Mouse (Mus musculus) left cerebral cortex, postnatal 14 days (tissue): ENCODE results near the gene Taar8c. TPM values are rescaled to one million over a fixed set of nuclear protein-coding genes. Genes with fewer than 3 reads are reported as not detected.
"Not testable (repeated sequence)": the region's sequence is repeated elsewhere in the genome, so short reads cannot be mapped to it uniquely, and the experiment has no call there.

Experiments used
- DNase-seq, 2 experiments: peaks; one replicate each; pipeline ENCODE4 v3.0.0; 2021 to 2022; ENCODE audit warnings: low spot score in 2 of 2, mixed read lengths in 1 of 2
- intact Hi-C: fragments of 180-260 bp; cut with DNase I; formaldehyde crosslinking; loops from one replicate; pipeline ENCODE4 v1.15.1; 2025
- long read RNA-seq, 2 experiments: library from polyadenylated mRNA; stranded (forward); transcript quantifications; one replicate each; pipeline ENCODE4 v2.0.0; 2021
- total RNA-seq, 2 experiments: library from RNA; stranded (reverse); gene quantifications; 2 replicates each; pipeline ENCODE4 v1.2.3; 2021

Gene Taar8c
- not detected for total RNA-seq
- long read RNA-seq, experiment 1, result 0 reads
- long read RNA-seq, experiment 2, result 0 reads

- DNase-seq, intact Hi-C loops: not testable (repeated sequence)
These were observed at the start of gene Taar8c for GRCm38 (mm10) chr10:24101812-24102211. TSS of gene Taar8c (minus strand) at chr10:24101912.

- intact Hi-C loops, result no loop called here
These were observed 48.4 kb upstream of the Taar8c start for GRCm38 (mm10) chr10:24150086-24150485.

GRCm38 (mm10) chr10:24149135-24149781 is 47.5 kb upstream of the Taar8c start, which contains the start of gene Stx7:
TSS of gene Stx7 (plus strand) at chr10:24149302.
- intact Hi-C loops, result no loop called here
- peak; percentile 92 to 93 for DNase-seq

More at GRCm38 (mm10) chr10:24150086-24150485, 48.4 kb upstream of the Taar8c start:
- DNase-seq, result no peak

DNA sequence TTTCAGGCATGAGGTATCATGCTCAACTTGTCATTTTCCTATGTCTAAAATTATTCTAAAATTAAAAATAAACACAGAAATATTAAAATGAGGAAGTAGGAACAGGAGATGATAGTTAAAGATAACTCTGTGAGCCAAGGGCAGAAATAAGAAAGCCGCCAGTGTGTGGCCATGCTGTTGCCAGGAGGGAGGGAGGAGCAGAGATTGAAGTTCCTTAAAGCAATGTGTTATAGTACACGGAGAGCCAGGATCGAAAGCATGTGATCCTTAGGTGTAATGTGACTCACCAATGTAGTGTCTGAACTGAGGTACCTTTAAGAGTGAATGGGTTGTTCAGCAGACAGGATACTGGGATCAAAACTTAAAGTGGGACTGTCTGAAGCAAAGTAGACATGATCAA is 41.0 kb upstream of the Taar8c start:
- intact Hi-C loops, result no loop called here
- no peak for DNase-seq

DNA sequence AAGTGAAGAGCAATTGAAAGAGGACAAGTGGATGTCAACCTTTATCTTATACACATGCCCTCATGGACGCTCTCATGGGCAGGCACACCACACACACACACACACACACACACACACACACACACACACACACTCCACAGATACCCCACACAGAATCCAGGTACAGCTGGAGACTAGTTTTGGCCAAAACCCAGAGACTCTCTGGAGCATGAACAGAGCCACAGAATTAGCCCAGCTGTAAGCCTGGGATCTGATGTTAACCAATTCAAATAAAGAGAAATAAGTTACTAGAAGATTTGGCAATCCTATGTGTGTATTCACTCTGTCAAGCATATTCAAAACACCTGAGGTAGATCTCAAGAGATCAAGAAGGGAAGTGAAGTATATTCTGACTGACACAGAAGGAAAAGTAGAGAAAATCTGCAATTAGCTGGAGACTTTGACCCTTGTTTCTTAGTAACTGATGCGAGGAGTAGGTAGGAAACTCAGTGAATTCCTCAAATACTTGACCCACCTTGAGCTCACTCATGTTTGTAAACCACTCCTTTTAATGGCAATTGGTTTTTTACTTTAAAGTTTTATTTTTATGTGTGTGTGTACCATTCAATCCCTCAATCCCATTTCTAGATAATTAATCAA is 37.0 kb upstream of the Taar8c start:
- intact Hi-C loops, result no loop called here
- no peak for DNase-seq

DNA sequence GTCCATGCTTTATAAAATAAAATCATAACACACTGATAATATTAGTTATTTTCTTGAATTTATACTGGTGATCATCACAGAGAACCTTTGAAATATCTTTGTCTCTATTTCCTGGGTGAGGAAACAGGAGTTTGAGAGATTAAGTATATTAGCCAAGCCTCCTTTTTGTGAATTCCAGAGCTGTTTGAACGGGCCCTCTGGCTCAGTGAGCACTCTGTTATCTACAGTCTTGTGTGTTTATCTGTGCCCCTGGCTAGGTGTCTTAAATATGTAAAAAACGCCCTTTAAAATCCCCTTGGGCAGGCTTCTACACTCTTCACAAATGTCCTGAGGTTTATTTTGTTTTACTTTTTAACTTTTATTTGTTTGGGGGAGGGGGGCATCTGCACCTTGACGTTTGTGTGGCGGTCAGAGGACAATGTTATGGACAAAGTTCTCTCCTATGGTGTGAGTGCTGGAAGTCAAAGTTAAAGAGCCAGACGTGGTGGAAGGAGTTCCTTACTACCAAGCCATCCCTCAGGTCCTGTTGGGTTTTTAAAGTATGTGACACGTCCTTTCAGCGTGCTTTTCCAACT is 32.4 kb upstream of the Taar8c start:
- intact Hi-C loops, result loop anchor here (5.0 kb wide), 1 partner anchor 157 kb away; no protein-coding TSS in a partner anchor
- DNase-seq, result no peak

DNA sequence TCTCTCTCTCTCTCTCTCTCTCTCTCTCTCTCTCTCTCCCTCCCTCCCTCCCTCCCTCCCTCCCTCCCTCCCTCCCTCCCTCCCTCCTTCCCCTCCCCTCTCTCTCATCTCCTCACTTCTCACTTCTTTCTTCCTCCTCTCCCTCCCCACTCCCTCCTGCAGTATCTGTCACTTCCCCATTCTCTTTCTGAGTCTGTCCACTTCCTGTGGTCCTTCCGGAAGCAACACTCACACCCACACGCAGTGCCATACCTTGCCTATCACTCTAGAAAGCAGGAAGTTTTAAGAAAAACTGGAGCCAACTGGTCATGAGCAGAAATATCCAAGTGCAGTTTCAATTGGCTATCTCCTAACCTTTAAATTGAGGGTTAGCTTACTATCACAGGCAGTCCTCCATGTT is 31.4 kb upstream of the Taar8c start:
- intact Hi-C loops, result loop anchor here (2.0 to 5.0 kb wide), 2 partner anchors 156 to 318 kb away; no protein-coding TSS in a partner anchor
- no peak for DNase-seq

DNA sequence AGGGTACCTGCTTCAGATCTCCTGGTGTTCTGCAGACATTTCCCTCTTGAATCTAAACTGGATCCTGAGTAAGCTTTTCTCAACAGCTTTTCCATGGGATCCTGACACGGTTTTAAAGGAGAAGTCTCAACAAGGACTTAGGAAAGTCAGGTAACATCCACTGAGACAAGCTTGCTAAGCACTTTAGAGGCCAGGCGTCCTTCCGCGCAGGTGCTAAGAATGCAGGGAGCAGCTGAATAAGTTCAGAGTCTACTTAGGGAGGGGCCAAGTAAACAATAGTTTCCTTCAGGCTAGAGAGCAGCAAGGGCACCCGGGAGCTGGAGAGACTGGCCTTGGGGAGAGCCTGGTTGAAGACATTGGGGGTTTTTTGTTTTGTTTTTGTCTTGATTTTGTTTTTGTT is 30.6 kb upstream of the Taar8c start:
- no peak for DNase-seq
- intact Hi-C loops, result loop anchor here (2.0 to 5.0 kb wide), 2 partner anchors 155 to 317 kb away; no protein-coding TSS in a partner anchor

DNA sequence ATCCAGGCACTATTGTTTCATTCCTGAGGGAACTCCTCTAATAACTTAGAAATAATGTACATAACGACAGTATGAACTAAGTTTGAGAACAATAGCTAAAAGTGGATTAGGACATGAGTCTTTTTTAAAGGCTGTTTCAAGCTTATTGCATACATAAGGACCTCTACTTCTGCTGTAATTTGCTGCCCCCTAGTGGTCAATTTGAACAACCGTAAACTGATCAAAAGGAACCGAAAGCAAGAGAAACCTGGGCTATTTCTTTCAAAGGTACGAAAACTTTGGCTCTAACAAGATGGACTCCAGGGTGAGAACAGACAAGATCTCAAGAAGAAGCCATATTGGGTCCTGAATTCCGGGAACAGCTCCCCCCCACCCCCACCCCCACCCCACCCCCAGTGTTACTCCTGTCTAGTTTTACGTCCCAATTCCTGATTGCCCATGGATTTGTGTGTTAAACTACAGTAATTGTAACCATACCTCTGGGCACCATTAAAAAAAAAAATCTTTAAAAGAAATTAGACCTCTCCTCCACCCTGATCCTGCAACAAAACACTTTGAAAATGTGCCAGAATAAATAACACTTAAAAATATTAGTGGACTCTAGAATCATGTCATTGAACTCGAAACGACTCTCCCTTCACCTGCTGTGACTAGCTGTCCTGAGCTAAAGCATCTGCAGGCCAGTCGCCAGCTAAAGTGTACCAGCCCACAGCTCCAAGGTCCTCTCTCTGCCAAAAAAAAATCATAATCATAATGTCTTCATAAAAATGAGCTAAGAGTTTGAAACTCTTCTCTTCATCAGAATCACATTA is 29.9 kb upstream of the Taar8c start:
- peak; percentile 66 to 76 for DNase-seq
- intact Hi-C loops, result loop anchor here (2.0 to 5.0 kb wide), 2 partner anchors 154 to 317 kb away; no protein-coding TSS in a partner anchor

GRCm38 (mm10) chr10:24111116-24111778 is 9.5 kb upstream of the Taar8c start:
- DNase-seq, result peak; percentile 6 to 31
- intact Hi-C loops, result no loop called here

GRCm38 (mm10) chr10:24109434-24109833 is 7.7 kb upstream of the Taar8c start, which contains the start of gene Taar9:
TSS of gene Taar9 (minus strand) at chr10:24109534.
- DNase-seq, intact Hi-C loops: not testable (repeated sequence)

GRCm38 (mm10) chr10:24108236-24108635 is 6.5 kb upstream of the Taar8c start:
- DNase-seq, result no peak
- intact Hi-C loops, result no loop called here

GRCm38 (mm10) chr10:24107747-24108146 is 6.0 kb upstream of the Taar8c start:
- no peak for DNase-seq
- intact Hi-C loops, result no loop called here

- DNase-seq, intact Hi-C loops: not testable (repeated sequence)
These were observed 1.6 kb upstream of the Taar8c start for GRCm38 (mm10) chr10:24103299-24103698.

DNA sequence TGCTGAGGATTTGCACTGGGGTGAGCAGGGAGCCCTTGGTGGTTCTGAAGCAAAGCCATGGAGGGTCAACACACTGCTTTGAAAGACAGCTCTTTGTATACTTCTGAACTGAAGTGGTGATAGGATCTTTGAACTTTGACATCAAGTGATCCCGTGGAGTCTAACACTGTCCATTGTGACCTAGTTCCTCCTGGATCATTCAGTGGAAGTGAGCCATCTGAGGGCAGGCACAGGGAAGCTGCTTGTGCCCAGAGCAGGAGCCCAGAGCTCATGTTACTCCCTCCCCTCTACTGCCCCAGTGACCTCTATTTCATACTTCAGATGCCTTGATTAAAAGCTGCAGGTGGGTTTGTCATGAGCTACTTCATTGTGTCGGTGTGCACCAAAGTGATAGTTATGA is 4.7 kb downstream of the Taar8c start:
- intact Hi-C loops, DNase-seq: not testable (repeated sequence)

DNA sequence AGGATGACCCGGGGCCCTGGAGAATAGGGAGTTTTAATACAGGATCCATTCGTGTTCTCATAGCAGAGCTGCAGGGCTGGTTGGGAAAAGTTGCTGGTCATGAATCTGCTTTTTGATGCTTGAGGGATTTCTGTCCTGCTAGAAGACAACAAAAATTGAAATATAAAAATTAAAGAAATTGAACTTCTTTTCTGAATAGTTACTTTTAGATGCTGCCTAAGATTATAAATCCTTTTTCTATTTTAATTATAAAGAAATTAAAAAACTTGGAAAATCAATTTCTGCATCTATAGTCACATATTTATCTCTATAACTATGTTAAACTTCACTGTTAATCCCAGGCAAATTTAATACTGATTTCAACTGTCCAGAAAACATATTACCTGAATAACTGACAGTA is 9.5 kb downstream of the Taar8c start, which contains the start of gene Taar8b:
Gene Taar8b, minus strand, starts transcription at position 101 of the 400 bp plus-strand sequence.
- intact Hi-C loops, result no loop called here
- DNase-seq, result no peak

GRCm38 (mm10) chr10:24087168-24087567 is 14.5 kb downstream of the Taar8c start:
- intact Hi-C loops, result no loop called here
- DNase-seq, result no peak

DNA sequence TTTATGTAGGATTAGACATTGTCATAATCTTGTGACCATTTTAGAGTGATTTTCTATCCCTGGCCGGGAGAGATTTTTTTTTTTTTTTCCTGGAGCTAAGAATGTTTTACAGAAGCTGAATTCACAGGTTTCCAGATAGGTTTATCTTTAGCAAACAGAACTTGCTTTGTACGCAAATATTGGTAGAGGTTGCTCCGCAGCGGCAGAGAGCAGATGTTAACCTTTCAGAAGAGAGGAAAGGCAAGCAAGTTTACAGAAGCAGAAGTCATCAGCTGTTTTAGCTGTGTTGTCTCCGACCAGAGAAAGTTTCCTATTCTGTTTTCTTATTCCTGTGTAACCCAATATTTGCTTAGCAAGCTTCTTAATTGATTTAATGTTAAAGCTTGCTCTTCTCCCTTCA is 15.2 kb downstream of the Taar8c start:
- DNase-seq, result no peak
- intact Hi-C loops, result no loop called here

- intact Hi-C loops, result no loop called here
- DNase-seq, result no peak
These were observed 15.8 kb downstream of the Taar8c start for GRCm38 (mm10) chr10:24085936-24086335.
